8 mouse cellular contexts compared by ENCODE assay signal in the genomic region with DNA sequence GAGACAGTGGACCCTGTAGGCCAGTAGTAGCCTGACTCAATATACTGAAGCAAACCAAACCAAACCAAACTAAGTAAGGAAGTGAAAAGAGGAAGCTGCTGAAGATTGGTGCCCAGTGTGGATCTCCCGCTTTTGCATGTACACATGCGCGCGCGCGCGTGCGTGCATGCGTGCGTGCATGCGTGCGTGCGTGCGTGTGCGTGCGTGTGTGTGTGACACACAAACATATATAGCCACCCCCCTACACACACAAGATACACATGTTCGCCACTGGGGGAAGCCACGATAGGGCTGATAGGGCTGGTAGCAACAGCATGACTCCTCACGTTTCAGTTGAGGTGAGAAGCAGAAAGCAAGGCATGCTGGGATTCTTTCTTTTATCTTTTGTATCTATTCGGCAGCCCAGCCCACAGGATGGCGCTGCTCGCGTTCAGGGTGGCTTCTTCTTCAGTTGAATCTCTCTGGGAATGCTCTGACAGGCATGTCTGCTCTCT. TPM values are rescaled to one million over a fixed set of nuclear protein-coding genes. Genes with fewer than 3 reads are reported as not detected.
DNase-seq lines count a peak whose midpoint lies in the region; ATAC-seq lines count a peak whose summit lies in the region.

No protein-coding gene starts in this region.

- 46% methylated on average over 23 of the region's 23 CpGs for WGBS in hindbrain, embryonic 14.5 days
- 27% methylated on average over 23 of the region's 23 CpGs for WGBS in lung, embryonic 16.5 days

- ATAC-seq in cerebellum, adult (ENCODE audit: insufficient number of reproducible peaks, low FRiP score, low TSS enrichment), result peak; percentile 49; the same call in 1 of the 2 replicates
- no peak for ATAC-seq in hindbrain, embryonic 14.5 days (ENCODE audit: low FRiP score)
- ATAC-seq in lung, embryonic 16.5 days (ENCODE audit: low read depth), result peak; percentile 54; the same call in 1 of the 2 replicates

- DNase-seq in cerebellum, postnatal 4 days (ENCODE audit: low spot score in 2 of 2), result no peak
- DNase-seq in CD4-positive, CD25-positive, alpha-beta regulatory T cell, adult 2 months (ENCODE audit: low read depth, low spot score), result peak; percentile 70
- DNase-seq in cerebellum, postnatal 14 days, result peak; percentile 39 to 60
- no peak for DNase-seq in hindbrain, embryonic 14.5 days (ENCODE audit: low spot score)
- peak; percentile 79 for DNase-seq in retina, postnatal 1 day
- no peak for DNase-seq in gastrocnemius, postnatal 10 days

- peaks cover 4% of the 10 kb centered on the region; the same call in 1 of the 2 replicates for H3K27me3 ChIP-seq in hindbrain, embryonic 14.5 days (ENCODE audit: control insufficient read depth, insufficient read depth, low read length)
- peaks cover 6% of the 10 kb centered on the region for H3K27me3 ChIP-seq in lung, embryonic 16.5 days (ENCODE audit: control insufficient read depth, insufficient read depth, low read depth, low read length)

- H3K4me1 ChIP-seq in hindbrain, embryonic 14.5 days (replicated peaks; ENCODE audit: control insufficient read depth, insufficient read depth, low read length), result 0 out of 2 replicates have a peak, but pooled peaks cover under 1% of the 10 kb centered on the region
- peaks cover 2% of the 10 kb centered on the region for H3K4me1 ChIP-seq in lung, embryonic 16.5 days (replicated peaks; ENCODE audit: control insufficient read depth, insufficient read depth, low read length)

- no peaks in the 10 kb centered on the region for H3K36me3 ChIP-seq in hindbrain, embryonic 14.5 days (replicated peaks; ENCODE audit: control insufficient read depth, insufficient read depth)
- H3K36me3 ChIP-seq in lung, embryonic 16.5 days (ENCODE audit: control insufficient read depth, insufficient read depth, low read length), result no peaks in the 10 kb centered on the region

- no peaks in the 10 kb centered on the region for H3K9me3 ChIP-seq in hindbrain, embryonic 14.5 days (ENCODE audit: control insufficient read depth, low read length)
- no peaks in the 10 kb centered on the region for H3K9me3 ChIP-seq in lung, embryonic 16.5 days (ENCODE audit: control insufficient read depth, low read length)

- H3K9ac ChIP-seq in hindbrain, embryonic 14.5 days, result no peak overlapping the region
- H3K9ac ChIP-seq in lung, embryonic 16.5 days (ENCODE audit: low read length), result no peak overlapping the region

- H3K4me3 ChIP-seq in hindbrain, embryonic 14.5 days (replicated peaks; ENCODE audit: low read length), result no peak overlapping the region; the same call in 1 of the 2 replicates
- H3K4me3 ChIP-seq in lung, embryonic 16.5 days (ENCODE audit: low read length), result peak overlapping the region; percentile 4; the same call in 1 of the 2 replicates

- no peak overlapping the region for H3K27ac ChIP-seq in hindbrain, embryonic 14.5 days
- H3K27ac ChIP-seq in lung, embryonic 16.5 days (ENCODE audit: low read length), result no peak overlapping the region

- H3K4me2 ChIP-seq in hindbrain, embryonic 14.5 days (replicated peaks), result peak overlapping the region; percentile 37
- peak overlapping the region; percentile 15 for H3K4me2 ChIP-seq in lung, embryonic 16.5 days (ENCODE audit: low read depth, low read length)

RNA-seq across cellular contexts. Expression of gene Ncs1, which starts 6.4 kb away (rescaled TPM):
- polyA plus RNA-seq in hindbrain, embryonic 14.5 days (2014; fragmentation: Nextera tagmentation; extraction: Ambion mirVana), result 213 TPM in 2 replicates
- 10.5 and 11.8 TPM in 2 replicates for polyA plus RNA-seq in lung, embryonic 16.5 days (2015; fragmentation: Nextera tagmentation; extraction: Ambion mirVana)
- total RNA-seq in gastrocnemius, postnatal 10 days (2021), result 10 to 100 TPM; 17.6 to 18.6 TPM

Comparison
In these comparisons a context has a peak if more than half of its experiments do, and no peak if none do; other contexts are left out.
1. DNase-seq: peak in CD4-positive, CD25-positive, alpha-beta regulatory T cell, adult 2 months (single experiment), cerebellum, postnatal 14 days (2 of 2) and retina, postnatal 1 day (single experiment); none in cerebellum, postnatal 4 days (0 of 2), hindbrain, embryonic 14.5 days (single experiment) and gastrocnemius, postnatal 10 days (single experiment).
2. RNA of gene Ncs1, which starts 6.4 kb away (polyA plus RNA-seq): 213 TPM in hindbrain, embryonic 14.5 days; 10.5 to 11.8 TPM in lung, embryonic 16.5 days; every median in the first group is over 10 times any median in the second.